Mouse (Mus musculus) intestine, embryonic 14.5 days (tissue): Measurements from ENCODE around the gene Synj2. TPM values are rescaled to one million over a fixed set of nuclear protein-coding genes. Genes with fewer than 3 reads are reported as not detected.
A peak's percentile ranks its signal among the peaks of the same experiment; 100 is the strongest.

Experiments used
- ATAC-seq: fragments of 200-750 bp; cut with Nextera tagmentation; replicated peaks from 2 replicates; pipeline ENCODE4 v1.8.0; 2017; ENCODE audit warnings: low read depth, moderate number of reproducible peaks, moderate TSS enrichment, moderate library complexity; ENCODE audit not compliant: low FRiP score, low TSS enrichment
- DNase-seq: peaks from one replicate; pipeline ENCODE4 v3.0.0-alpha.2; 2018; ENCODE audit warnings: low spot score
- H3K27ac ChIP-seq: fragments of 300-500 bp; sonication (generic); 2 replicates; pipeline ENCODE4 v1.5.1; 2014; ENCODE audit warnings: low read depth, mild to moderate bottlenecking, control low read depth
- H3K27me3 ChIP-seq: fragments of 300-500 bp; sonication (generic); replicated peaks from 2 replicates; pipeline ENCODE4 v1.6.1; 2014; ENCODE audit warnings: low read length, control low read depth; ENCODE audit not compliant: control insufficient read depth, insufficient read depth
- H3K36me3 ChIP-seq: fragments of 300-500 bp; sonication (generic); 2 replicates; pipeline ENCODE4 v1.6.1; 2014; ENCODE audit warnings: low read length, control low read depth; ENCODE audit not compliant: control insufficient read depth, insufficient read depth
- H3K4me1 ChIP-seq: fragments of 300-500 bp; sonication (generic); replicated peaks from 2 replicates; pipeline ENCODE4 v1.6.1; 2014; ENCODE audit warnings: low read length, control low read depth, mixed read lengths; ENCODE audit not compliant: control insufficient read depth, insufficient read depth
- H3K4me2 ChIP-seq: fragments of 300-500 bp; sonication (generic); 2 replicates; pipeline ENCODE4 v1.6.1; 2014; ENCODE audit warnings: low read length
- H3K4me3 ChIP-seq: fragments of 300-500 bp; sonication (generic); 2 replicates; pipeline ENCODE4 v1.5.1; 2014; ENCODE audit warnings: low read depth, low read length, control low read depth, mixed read lengths
- H3K9ac ChIP-seq: fragments of 300-500 bp; sonication (generic); 2 replicates; pipeline ENCODE4 v1.6.1; 2014; ENCODE audit warnings: mild to moderate bottlenecking, low read length
- H3K9me3 ChIP-seq: fragments of 300-500 bp; sonication (generic); 2 replicates; pipeline ENCODE4 v1.6.1; 2016; ENCODE audit warnings: low read length, control low read depth; ENCODE audit not compliant: control insufficient read depth
- WGBS: fragments of 180-500 bp; shearing (Covaris S2); extraction: QIAGEN DNeasy Blood & Tissue Kit; methylation state at CpG from one replicate; pipeline ENCODE4 v1.1.7; 2014; 5-methylcytosine and 5-hydroxymethylcytosine counted together
- polyA plus RNA-seq: library from polyadenylated mRNA; unstranded; fragments of >200 nt; fragmentation: Nextera tagmentation; extraction: Ambion mirVana; gene quantifications from 2 replicates; pipeline ENCODE4 v1.2.1, GENCODE M21; 2014

Synj2 gene
- polyA plus RNA-seq, 1 experiment from 2014 or later: 9.0 TPM

DNA sequence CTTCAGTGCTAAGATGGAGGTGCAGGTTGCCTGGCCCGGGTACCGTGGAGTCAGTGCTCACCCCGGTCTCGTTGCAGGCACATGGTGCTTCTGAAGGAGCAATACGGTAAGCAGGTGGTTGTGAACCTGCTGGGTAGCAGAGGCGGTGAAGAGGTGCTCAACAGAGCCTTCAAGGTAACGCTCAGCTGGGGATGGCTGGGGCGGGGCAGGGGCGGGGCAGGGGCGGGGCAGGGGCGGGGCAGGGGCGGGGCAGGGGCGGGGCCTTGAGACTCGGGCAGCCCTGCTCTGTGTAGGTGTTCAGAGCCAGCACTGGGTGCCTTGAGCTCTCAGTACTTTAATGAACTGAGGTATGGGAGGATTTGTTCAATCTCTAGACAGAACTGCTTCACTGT is 64.2 kb downstream of the Synj2 start:
- H3K36me3 ChIP-seq: peaks cover 29% of the 10 kb centered on the region
- peak overlapping the region; percentile 94 for H3K27ac ChIP-seq
- 16% methylated on average over 11 of the region's 14 CpGs for WGBS
- no peak for DNase-seq
- H3K4me3 ChIP-seq: no peak overlapping the region
- peak overlapping the region; percentile 29; the same call in 1 of the 2 replicates for H3K4me2 ChIP-seq
- H3K9ac ChIP-seq: no peak overlapping the region
- H3K9me3 ChIP-seq: no peaks in the 10 kb centered on the region
- no peaks in the 10 kb centered on the region for H3K27me3 ChIP-seq
- peak; percentile 73 for ATAC-seq
- H3K4me1 ChIP-seq: peaks cover 17% of the 10 kb centered on the region

GRCm38 (mm10) chr17:6005638-6006471 is 64.8 kb downstream of the Synj2 start:
- Histone ChIP-seq H3K9me3 (no peaks in the 10 kb centered on the region), H3K27ac (peak overlapping the region; percentile 94), H3K9ac (0 out of 2 replicates have a peak overlapping the region, but pooled peaks have one; percentile 14), H3K27me3 (no peaks in the 10 kb centered on the region), H3K4me1 (peaks cover 17% of the 10 kb centered on the region), H3K4me2 (peak overlapping the region; percentile 29), H3K4me3 (no peak overlapping the region), H3K36me3 (peaks cover 34% of the 10 kb centered on the region)
- ATAC-seq: peak; percentile 44; the same call in 1 of the 2 replicates
- peak; percentile 74 for DNase-seq
- 23% methylated on average over 14 of the region's 14 CpGs for WGBS

DNA sequence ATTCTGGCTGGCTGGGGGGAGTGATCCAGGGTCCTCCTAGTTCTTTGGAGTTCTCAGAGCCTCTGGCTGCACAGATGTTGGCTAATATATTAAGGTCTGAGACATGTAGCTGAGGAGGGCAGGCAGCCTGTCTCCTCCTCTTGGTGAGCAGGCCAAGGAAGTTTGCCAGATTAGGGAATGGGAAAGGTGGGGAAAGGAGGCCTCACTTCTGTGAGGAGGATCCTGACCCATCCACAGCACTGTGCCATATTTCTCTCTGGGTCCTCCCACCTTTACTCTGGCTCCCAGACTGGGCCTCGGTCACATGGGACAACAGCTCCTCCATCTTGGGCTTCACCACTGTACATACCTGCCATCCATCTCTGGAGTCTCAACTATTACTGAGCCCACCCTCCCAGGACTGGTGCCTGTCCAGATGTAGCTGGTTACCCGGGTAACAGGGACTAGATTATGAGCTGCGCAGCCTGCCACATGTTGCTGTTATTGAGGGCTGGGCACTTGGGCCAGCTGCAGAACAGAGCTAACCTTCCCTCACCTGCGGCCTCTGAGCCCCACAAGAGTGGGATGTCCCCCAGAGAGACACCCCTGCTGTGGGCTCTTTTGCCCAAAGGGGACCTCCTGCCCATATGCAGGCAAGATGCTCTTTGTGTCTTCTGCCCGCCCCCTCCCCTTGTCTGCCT is 66.2 kb downstream of the Synj2 start:
- no peaks in the 10 kb centered on the region for H3K9me3 ChIP-seq
- peaks cover 17% of the 10 kb centered on the region for H3K4me1 ChIP-seq
- H3K4me3 ChIP-seq: no peak overlapping the region
- H3K36me3 ChIP-seq: peaks cover 35% of the 10 kb centered on the region
- ATAC-seq (peak; percentile 44), DNase-seq (no peak)
- 77% methylated on average over 5 of the region's 5 CpGs for WGBS
- H3K4me2 ChIP-seq: no peak overlapping the region
- no peaks in the 10 kb centered on the region for H3K27me3 ChIP-seq
- H3K9ac ChIP-seq: no peak overlapping the region
- H3K27ac ChIP-seq: no peak overlapping the region; the same call in 1 of the 2 replicates

GRCm38 (mm10) chr17:6007902-6008301 is 66.8 kb downstream of the Synj2 start:
- H3K27me3 ChIP-seq: no peaks in the 10 kb centered on the region
- no peak overlapping the region for H3K4me3 ChIP-seq
- H3K9me3 ChIP-seq: no peaks in the 10 kb centered on the region
- no peak overlapping the region for H3K4me2 ChIP-seq
- no peak overlapping the region for H3K9ac ChIP-seq
- no peak for ATAC-seq
- no peak overlapping the region for H3K27ac ChIP-seq
- no peak for DNase-seq
- H3K4me1 ChIP-seq: peaks cover 17% of the 10 kb centered on the region
- H3K36me3 ChIP-seq: peaks cover 33% of the 10 kb centered on the region
- 83% methylated on average over 9 of the region's 9 CpGs for WGBS

GRCm38 (mm10) chr17:6008590-6008989 is 67.5 kb downstream of the Synj2 start:
- ATAC-seq (no peak), DNase-seq (no peak)
- no peak overlapping the region for H3K27ac ChIP-seq
- no peak overlapping the region for H3K9ac ChIP-seq
- WGBS: 80% methylated on average over 11 of the region's 11 CpGs
- no peaks in the 10 kb centered on the region for H3K27me3 ChIP-seq
- no peak overlapping the region for H3K4me2 ChIP-seq
- no peak overlapping the region for H3K4me3 ChIP-seq
- H3K9me3 ChIP-seq: no peaks in the 10 kb centered on the region
- peaks cover 17% of the 10 kb centered on the region for H3K4me1 ChIP-seq
- peaks cover 26% of the 10 kb centered on the region for H3K36me3 ChIP-seq

DNA sequence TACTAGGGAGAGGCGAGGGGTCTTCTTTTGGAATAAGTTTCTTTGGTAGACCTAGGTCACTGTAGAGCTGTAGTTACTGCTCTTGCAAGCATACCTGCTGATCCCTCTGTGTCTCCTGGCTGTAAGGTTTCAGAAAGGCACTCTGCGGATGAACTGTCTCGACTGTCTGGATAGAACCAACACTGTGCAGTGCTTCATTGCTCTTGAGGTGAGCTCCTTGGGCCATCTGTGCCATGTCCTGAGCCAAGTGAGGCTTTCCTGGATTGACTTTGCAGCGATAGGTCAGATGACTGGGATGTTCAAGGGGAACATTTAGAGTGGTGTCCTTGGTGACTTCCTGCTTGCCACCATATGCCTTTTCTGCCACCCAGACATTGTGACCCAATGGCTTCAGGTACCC is 68.5 kb downstream of the Synj2 start:
- no peak overlapping the region for H3K9ac ChIP-seq
- ATAC-seq (no peak), DNase-seq (no peak)
- no peak overlapping the region for H3K4me3 ChIP-seq
- H3K36me3 ChIP-seq: peaks cover 25% of the 10 kb centered on the region
- no peaks in the 10 kb centered on the region for H3K27me3 ChIP-seq
- H3K27ac ChIP-seq: no peak overlapping the region
- no peak overlapping the region for H3K4me2 ChIP-seq
- 88% methylated on average over 4 of the region's 4 CpGs for WGBS
- H3K4me1 ChIP-seq: peaks cover 17% of the 10 kb centered on the region
- H3K9me3 ChIP-seq: no peaks in the 10 kb centered on the region

DNA sequence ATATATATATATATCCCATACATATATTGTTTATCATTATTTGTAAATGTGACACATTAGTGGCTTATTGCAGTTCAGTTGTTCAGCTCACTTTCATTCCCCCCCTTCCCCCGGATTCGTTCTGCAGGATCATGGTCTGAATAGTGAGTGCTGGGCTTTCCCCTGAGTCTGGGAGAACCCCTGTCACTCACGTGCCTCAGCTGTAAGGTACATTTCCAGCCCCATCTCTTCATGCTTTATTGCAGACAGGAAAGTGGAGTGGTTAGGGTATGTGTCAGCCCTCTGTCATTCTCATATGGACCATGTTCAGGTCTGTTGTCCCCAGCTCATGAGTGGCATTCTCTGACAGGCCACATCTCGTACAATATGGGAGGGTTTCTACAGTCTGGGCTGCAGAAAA is 72.0 kb downstream of the Synj2 start:
- 85% methylated on average over 4 of the region's 4 CpGs for WGBS
- Histone ChIP-seq H3K27ac (no peak overlapping the region), H3K4me2 (no peak overlapping the region), H3K36me3 (peaks cover 29% of the 10 kb centered on the region), H3K27me3 (no peaks in the 10 kb centered on the region), H3K9me3 (no peaks in the 10 kb centered on the region), H3K9ac (no peak overlapping the region), H3K4me3 (no peak overlapping the region), H3K4me1 (peaks cover 8% of the 10 kb centered on the region; the same call in 1 of the 2 replicates)
- ATAC-seq: no peak
- DNase-seq: no peak

DNA sequence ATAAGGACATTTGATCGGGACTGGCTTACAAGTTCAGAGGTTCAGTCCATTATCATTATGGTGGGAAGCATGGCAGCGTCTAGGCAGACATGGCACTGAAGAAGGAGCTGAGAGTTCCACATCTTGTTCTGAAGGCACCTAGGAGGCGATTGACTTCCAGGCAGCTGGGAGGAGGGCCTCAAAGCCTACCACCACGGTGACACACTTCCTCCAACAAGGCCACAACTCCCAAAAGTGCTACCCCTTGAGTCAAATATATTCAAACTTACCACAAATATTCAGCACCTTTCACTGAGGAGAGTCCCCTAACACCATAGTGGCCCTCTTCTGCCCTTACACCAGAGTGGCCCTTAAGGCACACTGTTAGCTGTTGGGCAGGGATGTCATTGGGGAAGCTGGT is 73.9 kb downstream of the Synj2 start:
- H3K4me1 ChIP-seq: peaks cover 8% of the 10 kb centered on the region; the same call in 1 of the 2 replicates
- ATAC-seq (no peak), DNase-seq (no peak)
- H3K4me2 ChIP-seq: no peak overlapping the region
- 89% methylated on average over 4 of the region's 4 CpGs for WGBS
- no peak overlapping the region for H3K27ac ChIP-seq
- H3K4me3 ChIP-seq: no peak overlapping the region
- no peak overlapping the region for H3K9ac ChIP-seq
- H3K36me3 ChIP-seq: peaks cover 19% of the 10 kb centered on the region
- no peaks in the 10 kb centered on the region for H3K27me3 ChIP-seq
- H3K9me3 ChIP-seq: no peaks in the 10 kb centered on the region
